24 mouse cellular contexts compared by ENCODE assay signal in the genomic region with DNA sequence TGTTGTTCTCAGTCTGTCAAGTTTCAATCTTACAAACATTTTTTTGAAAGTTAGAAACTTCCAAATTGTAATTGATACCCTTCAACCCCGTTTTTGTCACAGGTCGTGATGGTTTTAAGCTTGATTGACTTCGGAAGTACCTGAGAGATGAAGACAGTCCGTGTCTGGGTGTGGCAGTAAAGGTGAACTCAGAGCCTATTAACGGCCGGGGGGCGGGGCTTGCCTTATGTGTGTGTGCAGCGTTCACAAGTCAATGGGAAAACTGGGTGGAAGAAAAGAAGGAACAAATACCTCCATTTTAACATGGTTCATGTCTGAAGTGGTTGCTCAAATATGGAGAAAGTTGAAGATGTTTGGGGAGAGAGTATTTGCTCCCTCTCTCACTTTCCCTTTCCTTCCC. TPM values are rescaled to one million over a fixed set of nuclear protein-coding genes. Genes with fewer than 3 reads are reported as not detected.
DNase-seq lines count a peak whose midpoint lies in the region; ATAC-seq and TF ChIP-seq lines count a peak whose summit lies in the region.
"Had no signal": no experiment of that assay in that cellular context is flagged by ENCODE, and none has a peak within 500 bp of the region (broad histone marks: within the 10 kb centered on the region; RNA-seq: fewer than 3 reads in every experiment).

No protein-coding gene starts in this region.

- no peak overlapping the region for H3K4me3 ChIP-seq in heart, embryonic 15.5 days
- H3K4me3 ChIP-seq in lung, embryonic 15.5 days, result no peak overlapping the region
- peak overlapping the region; percentile 49 to 52 for H3K4me3 ChIP-seq in ES-E14 (ENCODE audit: insufficient read depth in 1 of 2, low read depth in 1 of 2, low read length in 2 of 2, poor library complexity in 1 of 2, severe bottlenecking in 1 of 2)
- H3K4me3 ChIP-seq in kidney, embryonic 14.5 days (ENCODE audit: low read length), result no peak overlapping the region
- H3K4me3 ChIP-seq: embryonic facial prominence, embryonic 10.5 days; heart, adult 2 months; hindbrain, embryonic 13.5 days; liver, embryonic 13.5 days; midbrain, embryonic 10.5 days; myocyte; neural tube, embryonic 13.5 days had no signal

- WGBS in heart, embryonic 15.5 days, result 66% methylated on average over 8 of the region's 8 CpGs
- 62% methylated on average over 8 of the region's 8 CpGs for WGBS in lung, embryonic 15.5 days
- 27% methylated on average over 8 of the region's 8 CpGs for WGBS in large intestine, adult 2 months
- 70% methylated on average over 8 of the region's 8 CpGs for WGBS in kidney, embryonic 14.5 days

- H3K4me1 ChIP-seq in heart, embryonic 15.5 days (replicated peaks), result no peaks in the 10 kb centered on the region
- no peaks in the 10 kb centered on the region for H3K4me1 ChIP-seq in lung, embryonic 15.5 days
- H3K4me1 ChIP-seq in ES-E14 (ENCODE audit: control insufficient read depth in 2 of 2, insufficient read depth in 2 of 2, low read length in 2 of 2, poor library complexity in 1 of 2), result peaks cover 0 to 4% of the 10 kb centered on the region in 2 experiments; a peak in 1 of 4 replicates
- H3K4me1 ChIP-seq in kidney, embryonic 14.5 days (ENCODE audit: control insufficient read depth, insufficient read depth, low read length), result 0 out of 2 replicates have a peak, but pooled peaks cover 4% of the 10 kb centered on the region
- H3K4me1 ChIP-seq: hindbrain, embryonic 13.5 days; liver, embryonic 13.5 days; neural tube, embryonic 13.5 days had no signal

- DNase-seq in heart, adult 8-10 months (ENCODE audit: low spot score), result no peak
- no peak for DNase-seq in lung, postnatal 4 days
- no peak for DNase-seq in ES-E14 (ENCODE audit: low read depth, low spot score)
- peak; percentile 45 for DNase-seq in large intestine, adult 2 months (ENCODE audit: low read depth, low spot score)
- DNase-seq in thymus, postnatal 36 days, result no peak
- DNase-seq: adrenal gland, adult 8-10 months; cerebellum, adult 11-12 months; gastrocnemius, postnatal 10 days; heart, adult 2 months; kidney, adult 2 months; kidney, postnatal 10 days; liver, embryonic 13.5 days had no signal

- no peaks in the 10 kb centered on the region for H3K9me3 ChIP-seq in heart, embryonic 15.5 days (replicated peaks)
- no peaks in the 10 kb centered on the region for H3K9me3 ChIP-seq in lung, embryonic 15.5 days
- H3K9me3 ChIP-seq in ES-E14 (ENCODE audit: control insufficient read depth, insufficient read depth, low read depth, low read length), result no peaks in the 10 kb centered on the region
- no peaks in the 10 kb centered on the region for H3K9me3 ChIP-seq in kidney, embryonic 14.5 days (ENCODE audit: control insufficient read depth, low read length)
- H3K9me3 ChIP-seq: embryonic facial prominence, embryonic 10.5 days; hindbrain, embryonic 13.5 days; liver, embryonic 13.5 days; midbrain, embryonic 10.5 days; neural tube, embryonic 13.5 days had no signal

- in situ Hi-C loops in ES-E14 (cut with MboI; ENCODE audit: low sequenced_read_pairs in 2 of 2, unreplicated experiment in 2 of 2), result no loop called here

- ATAC-seq in heart, embryonic 15.5 days (replicated peaks; ENCODE audit: insufficient number of reproducible peaks, insufficient read depth, low FRiP score, low read depth), result no peak
- ATAC-seq in lung, embryonic 15.5 days (ENCODE audit: borderline replicate concordance, extremely low read depth, low FRiP score, low TSS enrichment), result no peak
- ATAC-seq in kidney, embryonic 14.5 days (ENCODE audit: low FRiP score, low TSS enrichment), result no peak
- ATAC-seq: activated CD4-positive, CD25-positive, alpha-beta regulatory T cell, adult 4 months; forebrain, embryonic 16.5 days; midbrain, embryonic 16.5 days had no signal

- H3K27ac ChIP-seq in heart, embryonic 15.5 days, result no peak overlapping the region
- H3K27ac ChIP-seq in lung, embryonic 15.5 days, result no peak overlapping the region
- H3K27ac ChIP-seq in ES-E14 (ENCODE audit: insufficient read depth, low read depth, low read length, poor library complexity, severe bottlenecking), result no peak overlapping the region
- no peak overlapping the region for H3K27ac ChIP-seq in kidney, embryonic 14.5 days (ENCODE audit: low read depth, low read length)
- H3K27ac ChIP-seq: embryonic facial prominence, embryonic 10.5 days; heart, adult 2 months; hindbrain, embryonic 13.5 days; liver, embryonic 13.5 days; midbrain, embryonic 10.5 days; neural tube, embryonic 13.5 days had no signal

- no peaks in the 10 kb centered on the region for H3K27me3 ChIP-seq in heart, embryonic 15.5 days
- H3K27me3 ChIP-seq in lung, embryonic 15.5 days, result no peaks in the 10 kb centered on the region
- no peaks in the 10 kb centered on the region for H3K27me3 ChIP-seq in kidney, embryonic 14.5 days (ENCODE audit: control insufficient read depth, insufficient read depth, low read length)
- H3K27me3 ChIP-seq: hindbrain, embryonic 13.5 days; liver, embryonic 13.5 days; neural tube, embryonic 13.5 days had no signal

- peak overlapping the region; percentile 29 for H3K4me2 ChIP-seq in heart, embryonic 15.5 days
- 0 out of 2 replicates have a peak overlapping the region, but pooled peaks have one; percentile 22 for H3K4me2 ChIP-seq in lung, embryonic 15.5 days
- no peak overlapping the region for H3K4me2 ChIP-seq in kidney, embryonic 14.5 days (replicated peaks; ENCODE audit: low read depth, low read length)
- H3K4me2 ChIP-seq: hindbrain, embryonic 13.5 days; neural tube, embryonic 13.5 days had no signal

- no peaks in the 10 kb centered on the region for H3K36me3 ChIP-seq in heart, embryonic 15.5 days
- H3K36me3 ChIP-seq in lung, embryonic 15.5 days, result no peaks in the 10 kb centered on the region
- no peaks in the 10 kb centered on the region for H3K36me3 ChIP-seq in ES-E14 (ENCODE audit: control insufficient read depth, insufficient read depth, low read length, poor library complexity, severe bottlenecking)
- no peaks in the 10 kb centered on the region for H3K36me3 ChIP-seq in kidney, embryonic 14.5 days (ENCODE audit: control insufficient read depth, insufficient read depth, low read length)
- H3K36me3 ChIP-seq: embryonic facial prominence, embryonic 10.5 days; hindbrain, embryonic 13.5 days; liver, embryonic 13.5 days; midbrain, embryonic 10.5 days; neural tube, embryonic 13.5 days had no signal

- H3K9ac ChIP-seq in heart, embryonic 15.5 days, result no peak overlapping the region
- no peak overlapping the region for H3K9ac ChIP-seq in lung, embryonic 15.5 days
- no peak overlapping the region for H3K9ac ChIP-seq in ES-E14 (ENCODE audit: insufficient read depth, low read depth, low read length, poor library complexity, severe bottlenecking)
- no peak overlapping the region for H3K9ac ChIP-seq in kidney, embryonic 14.5 days (ENCODE audit: low read depth, low read length)
- H3K9ac ChIP-seq: hindbrain, embryonic 13.5 days; liver, embryonic 13.5 days; lung, embryonic 14.5 days; neural tube, embryonic 13.5 days had no signal

TF ChIP-seq in ES-E14, 5 proteins besides CTCF, POLR2A, EP300 and RAD21:
- no peak for TF ChIP-seq CHD2 (IDR thresholded peaks at IDR 0.05; ENCODE audit: low read depth, low read length)
- TF ChIP-seq ZC3H11A (IDR thresholded peaks at IDR 0.05; ENCODE audit: borderline replicate concordance, low read depth, low read length), result no peak
- TF ChIP-seq ZNF384 (IDR thresholded peaks at IDR 0.05; ENCODE audit: low read depth, low read length), result no peak
- TF ChIP-seq MAFK (IDR thresholded peaks at IDR 0.05; ENCODE audit: insufficient read depth, low read depth, low read length), result no peak
- no peak for TF ChIP-seq HCFC1 (IDR thresholded peaks at IDR 0.05; ENCODE audit: borderline replicate concordance, insufficient read depth, low read length)

RNA-seq across cellular contexts. Expression of a gene that starts 35.8 kb away (rescaled TPM):
- polyA plus RNA-seq in heart, embryonic 15.5 days (2015; fragmentation: Nextera tagmentation; extraction: Ambion mirVana), result 14.1 and 15.9 TPM in 2 replicates
- 1 to 10 TPM; 7.8 to 8.7 (median 8.6) TPM for total RNA-seq in heart, adult 8-10 months (2022)
- 25.0 and 25.1 TPM in 2 replicates for polyA plus RNA-seq in lung, embryonic 15.5 days (2015; fragmentation: Nextera tagmentation; extraction: Ambion mirVana)
- 14.9 TPM in 2 replicates for total RNA-seq in ES-E14 (2012; rRNA removed)
- 4.3 and 8.2 TPM in 2 replicates for polyA plus RNA-seq in large intestine, adult 2 months (2012; rRNA removed)
- polyA plus RNA-seq in kidney, embryonic 14.5 days (2014; fragmentation: Nextera tagmentation; extraction: Ambion mirVana), result 26.0 and 33.7 TPM in 2 replicates

Comparison
In these comparisons a context has a peak if more than half of its experiments do, and no peak if none do; other contexts are left out.
1. H3K4me3 ChIP-seq: peak in ES-E14 (2 of 2); none in heart, embryonic 15.5 days (single experiment), lung, embryonic 15.5 days (single experiment) and kidney, embryonic 14.5 days (single experiment).